Mouse (Mus musculus) neural tube, embryonic 14.5 days (tissue): ENCODE measurements at regions not wholly inside any gene's neighbourhood (a gene's known extent, or its start where the extent isn't known, plus 50 kb on each side); places are given as distances from the start of the nearest gene placed in this dataset.

ENCODE experiments used
- ATAC-seq: fragments of 200-750 bp; cut with Nextera tagmentation; 2 replicates; pipeline ENCODE4 v1.8.0; 2017; ENCODE audit warnings: low read depth, mild to moderate bottlenecking, moderate TSS enrichment, moderate library complexity
- H3K27ac ChIP-seq: fragments of 300-500 bp; sonication (generic); 2 replicates; pipeline ENCODE4 v1.5.1; 2014; ENCODE audit warnings: low read depth, mild to moderate bottlenecking, control low read depth, low read length, moderate library complexity, mixed read lengths
- H3K27me3 ChIP-seq: fragments of 300-500 bp; sonication (generic); 2 replicates; pipeline ENCODE4 v1.6.1; 2014; ENCODE audit warnings: low read length; ENCODE audit not compliant: control insufficient read depth, insufficient read depth
- H3K36me3 ChIP-seq: fragments of 300-500 bp; sonication (generic); 2 replicates; pipeline ENCODE4 v1.6.1; 2014; ENCODE audit warnings: low read length, mixed read lengths; ENCODE audit not compliant: control insufficient read depth, insufficient read depth
- H3K4me1 ChIP-seq: fragments of 300-500 bp; sonication (generic); 2 replicates; pipeline ENCODE4 v1.6.1; 2014; ENCODE audit warnings: low read length; ENCODE audit not compliant: control insufficient read depth, insufficient read depth
- H3K4me2 ChIP-seq: fragments of 300-500 bp; sonication (generic); 2 replicates; pipeline ENCODE4 v1.6.1; 2014; ENCODE audit warnings: mild to moderate bottlenecking, low read depth, low read length, control low read depth
- H3K4me3 ChIP-seq: fragments of 300-500 bp; sonication (generic); 2 replicates; pipeline ENCODE4 v1.5.1; 2014; ENCODE audit warnings: low read depth, low read length, control low read depth, mixed read lengths
- H3K9ac ChIP-seq: fragments of 300-500 bp; sonication (generic); replicated peaks from 2 replicates; pipeline ENCODE4 v1.6.1; 2014; ENCODE audit warnings: low read depth, mild to moderate bottlenecking, control low read depth, low read length, mixed read lengths
- H3K9me3 ChIP-seq: fragments of 300-500 bp; sonication (generic); 2 replicates; pipeline ENCODE4 v1.6.1; 2016; ENCODE audit warnings: low read length; ENCODE audit not compliant: control insufficient read depth
- WGBS: fragments of 180-500 bp; shearing (Covaris S2); extraction: QIAGEN DNeasy Blood & Tissue Kit; methylation state at CpG from one replicate; pipeline ENCODE4 v1.1.7; 2014; 5-methylcytosine and 5-hydroxymethylcytosine counted together

DNA sequence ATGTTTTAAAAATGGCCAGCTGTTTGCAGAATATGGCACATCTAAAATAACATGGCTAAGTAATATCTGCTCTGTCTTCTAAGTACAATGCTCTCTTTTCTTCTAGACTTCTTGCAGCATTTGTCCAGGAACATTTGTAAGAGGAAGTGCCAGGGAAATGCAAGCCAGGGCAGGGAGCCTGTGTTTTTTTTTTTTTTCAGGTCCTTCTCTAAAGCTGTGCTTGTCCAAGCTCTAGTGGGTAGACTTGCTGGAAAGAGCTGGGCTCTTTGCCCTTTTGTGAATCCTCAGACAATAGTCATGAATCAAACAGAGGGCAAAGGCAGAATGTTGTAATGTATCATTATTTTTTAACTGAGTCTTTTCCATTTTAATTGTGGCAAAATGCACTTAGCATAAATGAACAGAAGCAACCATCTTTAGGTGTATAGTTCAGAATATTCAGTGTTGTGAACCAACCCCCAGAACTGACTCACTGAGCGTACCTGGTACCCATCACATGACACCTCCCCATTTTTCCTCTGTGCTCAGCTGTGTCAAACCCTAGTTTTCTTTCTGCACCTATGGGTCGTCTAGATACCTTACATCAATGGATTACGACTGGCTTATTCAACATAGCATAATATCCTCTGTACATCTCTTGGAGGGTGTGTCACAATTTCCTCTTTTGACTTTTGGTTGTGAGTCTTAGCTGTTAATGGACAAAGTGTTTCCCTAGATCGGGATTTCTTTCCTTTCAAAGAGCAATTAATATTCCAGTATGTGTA, 160.5 kb upstream of the 4933402D24Rik start:
- 87% methylated on average over 4 of the region's 4 CpGs for WGBS
- H3K4me1 ChIP-seq, result no peaks in the 10 kb centered on the region
- no peak for ATAC-seq
- H3K4me2 ChIP-seq, result no peak overlapping the region
- H3K36me3 ChIP-seq, result no peaks in the 10 kb centered on the region
- no peak overlapping the region for H3K27ac ChIP-seq
- no peaks in the 10 kb centered on the region; the same call in 1 of the 2 replicates for H3K27me3 ChIP-seq
- H3K9ac ChIP-seq, result no peak overlapping the region
- H3K9me3 ChIP-seq, result no peaks in the 10 kb centered on the region
- H3K4me3 ChIP-seq, result no peak overlapping the region

DNA sequence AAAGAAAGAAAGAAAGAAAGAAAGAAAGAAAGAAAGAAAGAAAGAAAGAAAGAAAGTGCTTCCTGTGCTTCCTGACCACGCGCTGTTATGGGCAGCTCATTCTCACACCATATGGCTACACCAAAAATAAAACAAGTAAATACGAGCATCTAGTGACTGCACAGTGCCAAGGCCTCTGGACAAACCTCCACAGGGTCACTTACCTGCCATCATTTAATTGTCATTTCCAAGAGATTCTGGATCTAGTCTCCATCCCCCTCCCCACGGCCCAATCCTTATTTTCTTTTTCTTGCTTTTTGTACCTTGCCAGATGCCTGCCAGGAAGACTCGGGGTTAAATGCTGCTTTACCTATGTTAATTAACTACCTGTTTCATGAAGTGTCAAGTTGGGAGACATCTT, 159.8 kb upstream of the 4933402D24Rik start:
- H3K4me2 ChIP-seq, result no peak overlapping the region
- no peak overlapping the region for H3K4me3 ChIP-seq
- no peak for ATAC-seq
- H3K9me3 ChIP-seq, result no peaks in the 10 kb centered on the region
- H3K9ac ChIP-seq, result no peak overlapping the region
- H3K36me3 ChIP-seq, result no peaks in the 10 kb centered on the region
- no peaks in the 10 kb centered on the region for H3K4me1 ChIP-seq
- H3K27ac ChIP-seq, result no peak overlapping the region
- no peaks in the 10 kb centered on the region; the same call in 1 of the 2 replicates for H3K27me3 ChIP-seq
- 86% methylated on average over 5 of the region's 5 CpGs for WGBS

DNA sequence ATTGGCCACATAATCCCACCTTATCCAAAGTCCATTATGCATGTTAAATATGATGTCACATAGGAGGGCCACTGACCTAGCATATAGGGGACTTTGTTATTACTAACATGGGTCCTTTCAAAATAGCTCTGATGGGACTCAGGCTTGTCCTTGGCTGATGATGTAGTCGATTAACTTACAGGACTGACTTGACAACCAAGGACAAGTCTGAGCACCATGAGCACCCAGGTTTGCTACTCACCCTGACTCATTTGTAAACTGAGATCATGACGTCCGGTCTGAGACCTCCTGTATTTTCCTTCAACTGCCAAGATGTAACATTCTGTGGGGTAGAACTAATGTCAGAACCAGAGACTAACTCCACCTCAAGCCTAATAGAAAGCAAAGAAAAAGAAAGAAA, 159.3 kb upstream of the 4933402D24Rik start:
- Histone ChIP-seq H3K4me1 (no peaks in the 10 kb centered on the region), H3K4me2 (no peak overlapping the region), H3K4me3 (no peak overlapping the region), H3K36me3 (no peaks in the 10 kb centered on the region), H3K27ac (no peak overlapping the region), H3K9me3 (no peaks in the 10 kb centered on the region), H3K27me3 (no peaks in the 10 kb centered on the region), H3K9ac (no peak overlapping the region)
- 89% methylated on average over 3 of the region's 3 CpGs for whole genome bisulfite sequencing
- no peak for ATAC-seq

DNA sequence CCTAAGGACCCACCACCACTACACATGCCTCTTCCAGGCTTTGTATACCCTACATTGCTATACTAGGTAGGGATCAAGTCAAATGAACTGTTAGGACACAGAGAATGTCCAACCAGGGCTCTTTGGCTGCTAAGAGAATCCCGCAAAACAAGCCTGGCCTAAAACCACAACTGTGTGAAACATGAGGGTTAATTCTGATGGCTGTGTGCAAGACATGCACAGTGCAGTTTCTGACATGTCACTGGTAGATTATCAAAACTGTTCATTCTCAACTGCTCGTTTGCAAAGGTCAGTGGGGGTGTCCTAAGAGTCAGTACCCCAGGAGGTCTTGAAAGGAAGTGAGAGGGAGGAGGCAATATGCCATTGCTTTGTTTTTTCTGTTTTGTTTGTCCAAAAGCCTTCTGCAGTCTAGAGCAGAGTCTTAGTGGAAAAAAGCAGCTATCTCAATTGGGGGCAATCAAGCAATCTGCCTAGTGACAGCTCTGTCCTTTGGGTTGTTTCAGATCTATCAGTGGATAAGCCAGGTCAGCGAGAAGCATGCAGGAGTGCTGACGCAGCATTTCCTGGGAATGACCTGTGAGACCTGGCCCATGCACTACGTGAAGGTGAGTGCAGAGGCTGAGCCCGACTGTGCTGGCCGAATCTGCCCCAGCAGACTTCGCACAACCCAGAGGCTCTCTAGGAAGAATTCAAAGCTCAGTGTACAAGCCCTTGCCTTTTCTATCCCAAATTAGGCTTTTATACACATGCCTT, 151.3 kb upstream of the 4933402D24Rik start:
- WGBS, result 45% methylated on average over 8 of the region's 8 CpGs
- no peak overlapping the region for H3K4me2 ChIP-seq

GRCm38 (mm10) chr1:63918200-63918599, 149.1 kb upstream of the 4933402D24Rik start:
- Histone ChIP-seq H3K4me2 (no peak overlapping the region), H3K36me3 (no peaks in the 10 kb centered on the region), H3K4me1 (no peaks in the 10 kb centered on the region), H3K9me3 (no peaks in the 10 kb centered on the region), H3K9ac (no peak overlapping the region), H3K27me3 (no peaks in the 10 kb centered on the region), H3K27ac (no peak overlapping the region), H3K4me3 (no peak overlapping the region)
- 78% methylated on average over 7 of the region's 7 CpGs for WGBS
- no peak for ATAC-seq

More for the DNA sequence above, 151.3 kb upstream of the 4933402D24Rik start:
- H3K27me3 ChIP-seq, result no peaks in the 10 kb centered on the region
- H3K4me1 ChIP-seq, result no peaks in the 10 kb centered on the region
- H3K36me3 ChIP-seq, result no peaks in the 10 kb centered on the region
- no peak overlapping the region for H3K4me3 ChIP-seq
- no peak overlapping the region for H3K27ac ChIP-seq
- no peaks in the 10 kb centered on the region for H3K9me3 ChIP-seq
- no peak for ATAC-seq
- no peak overlapping the region for H3K9ac ChIP-seq

- Histone ChIP-seq H3K27ac (no peak overlapping the region), H3K4me3 (no peak overlapping the region)
- ATAC-seq, result no peak
Observed at GRCm38 (mm10) chr1:63916907-63917650, 148.0 kb upstream of the 4933402D24Rik start.

GRCm38 (mm10) chr1:63910765-63911164, 141.7 kb upstream of the 4933402D24Rik start:
- Histone ChIP-seq H3K9ac (no peak overlapping the region), H3K9me3 (no peaks in the 10 kb centered on the region), H3K36me3 (no peaks in the 10 kb centered on the region), H3K4me1 (no peaks in the 10 kb centered on the region), H3K27me3 (no peaks in the 10 kb centered on the region), H3K4me2 (no peak overlapping the region), H3K27ac (no peak overlapping the region), H3K4me3 (no peak overlapping the region)
- ATAC-seq, result no peak
- 88% methylated on average over 3 of the region's 3 CpGs for WGBS

More at GRCm38 (mm10) chr1:63916907-63917650, 148.0 kb upstream of the 4933402D24Rik start:
- Histone ChIP-seq H3K4me1 (no peaks in the 10 kb centered on the region), H3K4me2 (no peak overlapping the region), H3K9ac (no peak overlapping the region), H3K9me3 (no peaks in the 10 kb centered on the region), H3K27me3 (no peaks in the 10 kb centered on the region), H3K36me3 (no peaks in the 10 kb centered on the region)
- WGBS, result 76% methylated on average over 7 of the region's 7 CpGs

DNA sequence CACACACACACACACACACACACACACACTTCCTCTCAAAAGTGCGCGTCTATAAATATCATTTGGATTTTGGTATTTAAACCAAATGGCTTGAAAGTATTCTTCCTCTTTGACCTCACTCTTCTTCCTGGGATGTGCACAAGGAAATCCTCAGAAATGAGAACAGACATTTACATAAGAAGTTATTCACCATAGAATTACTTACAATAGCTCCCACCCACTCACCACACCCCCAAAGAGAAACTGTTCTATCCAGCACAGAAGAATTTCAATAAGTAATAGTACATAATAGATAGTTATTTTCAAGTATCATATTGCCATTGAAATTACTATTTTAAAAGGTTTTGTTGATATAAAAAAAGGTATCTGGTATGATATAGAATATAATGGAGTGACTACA, 140.1 kb upstream of the 4933402D24Rik start:
- no peak overlapping the region for H3K4me3 ChIP-seq
- H3K9me3 ChIP-seq, result no peaks in the 10 kb centered on the region
- no peaks in the 10 kb centered on the region for H3K36me3 ChIP-seq
- H3K4me2 ChIP-seq, result no peak overlapping the region
- no peaks in the 10 kb centered on the region for H3K27me3 ChIP-seq
- H3K4me1 ChIP-seq, result no peaks in the 10 kb centered on the region
- no peak overlapping the region for H3K9ac ChIP-seq
- WGBS, result 86% methylated on average over 2 of the region's 2 CpGs
- no peak overlapping the region for H3K27ac ChIP-seq
- ATAC-seq, result no peak

DNA sequence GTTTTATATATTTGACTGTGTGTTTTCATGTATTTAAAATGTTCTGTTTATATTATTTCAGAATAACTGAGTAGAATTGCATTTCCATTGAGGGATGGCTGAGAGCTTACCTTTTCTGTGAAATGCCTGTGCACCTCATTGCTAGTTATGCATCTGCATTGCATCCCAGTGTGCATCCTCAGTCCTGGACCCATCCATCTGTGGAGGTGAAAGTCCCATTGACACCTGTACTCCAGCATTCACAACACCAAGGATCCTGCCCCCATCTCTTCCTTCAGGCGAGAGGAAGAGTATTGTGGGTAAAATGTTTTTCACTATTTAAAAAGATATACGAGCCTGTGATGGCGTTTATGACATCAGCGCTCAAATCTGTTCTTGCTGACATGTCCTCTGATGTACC, 134.6 kb upstream of the 4933402D24Rik start:
- no peak overlapping the region for H3K9ac ChIP-seq
- H3K9me3 ChIP-seq, result no peaks in the 10 kb centered on the region

More for the DNA sequence above, 134.6 kb upstream of the 4933402D24Rik start:
- peaks cover 4% of the 10 kb centered on the region for H3K4me1 ChIP-seq
- ATAC-seq, result no peak
- no peaks in the 10 kb centered on the region for H3K36me3 ChIP-seq
- no peak overlapping the region for H3K4me2 ChIP-seq
- H3K4me3 ChIP-seq, result no peak overlapping the region
- H3K27ac ChIP-seq, result no peak overlapping the region
- WGBS, result 88% methylated on average over 4 of the region's 4 CpGs
- no peaks in the 10 kb centered on the region for H3K27me3 ChIP-seq
